Mouse (Mus musculus) myocyte (in vitro differentiated cells): ENCODE results near the gene P2rx6. TPM values are rescaled to one million over a fixed set of nuclear protein-coding genes. Genes with fewer than 3 reads are reported as not detected.

Source experiments
- H3K27me3 ChIP-seq: one replicate; pipeline ENCODE4 v1.6.1; 2011; ENCODE audit not compliant: control insufficient read depth, insufficient read depth, insufficient read length
- H3K36me3 ChIP-seq: one replicate; pipeline ENCODE4 v1.6.1; 2011; ENCODE audit not compliant: control insufficient read depth, insufficient read depth
- H3K4me2 ChIP-seq: one replicate; pipeline ENCODE4 v1.6.1; 2011; ENCODE audit warnings: low read depth, control low read depth
- H3K4me3 ChIP-seq: one replicate; pipeline ENCODE4 v1.5.1; 2011; ENCODE audit warnings: mild to moderate bottlenecking, control low read depth, moderate library complexity
- H3K79me2 ChIP-seq: one replicate; pipeline ENCODE4 v1.6.1; 2011; ENCODE audit not compliant: control insufficient read depth, insufficient read depth
- H3ac ChIP-seq: one replicate; pipeline ENCODE4 v1.6.1; 2011; ENCODE audit not compliant: control insufficient read depth, insufficient read length
- CEBPB ChIP-seq: IDR thresholded peaks from 2 replicates; pipeline ENCODE4 v1.6.1; 2011; ENCODE audit warnings: mild to moderate bottlenecking, moderate library complexity; ENCODE audit not compliant: poor library complexity, insufficient read depth, severe bottlenecking
- E2F4 ChIP-seq: IDR thresholded peaks from one replicate; pipeline ENCODE4 v1.6.1; 2011; ENCODE audit warnings: mild to moderate bottlenecking, control low read depth, moderate library complexity; ENCODE audit not compliant: insufficient read depth
- MAX ChIP-seq: IDR thresholded peaks from one replicate; pipeline ENCODE4 v1.6.1; 2011; ENCODE audit warnings: low read depth, mild to moderate bottlenecking, control low read depth
- MYOD1 ChIP-seq, 3 experiments: IDR thresholded peaks; one replicate each; pipeline ENCODE4 v1.6.1; 2011; ENCODE audit warnings: control low read depth in 2 of 3, low read depth in 2 of 3, mild to moderate bottlenecking in 2 of 3, moderate library complexity in 1 of 3; ENCODE audit not compliant: insufficient read length in 2 of 3, control insufficient read depth in 1 of 3
- MYOG ChIP-seq, 3 experiments: IDR thresholded peaks; one replicate each; pipeline ENCODE4 v1.6.1; 2011; ENCODE audit warnings: control low read depth in 2 of 3, low read depth in 2 of 3, mild to moderate bottlenecking in 2 of 3; ENCODE audit not compliant: insufficient read length in 2 of 3, control insufficient read depth in 1 of 3, insufficient read depth in 1 of 3
- POLR2A ChIP-seq: IDR thresholded peaks from one replicate; pipeline ENCODE4 v1.6.1; 2011; ENCODE audit warnings: low read depth, mild to moderate bottlenecking, control low read depth, moderate library complexity; ENCODE audit not compliant: insufficient read length
- POLR2AphosphoS2 ChIP-seq: IDR thresholded peaks from one replicate; pipeline ENCODE4 v1.6.1; 2011; ENCODE audit warnings: low read depth, control low read depth; ENCODE audit not compliant: insufficient read length
- REST ChIP-seq: IDR thresholded peaks from one replicate; pipeline ENCODE4 v1.6.1; 2011; ENCODE audit warnings: mild to moderate bottlenecking, control low read depth, moderate library complexity; ENCODE audit not compliant: insufficient read depth, insufficient read length
- SRF ChIP-seq: IDR thresholded peaks from one replicate; pipeline ENCODE4 v1.6.1; 2011; ENCODE audit warnings: low read depth; ENCODE audit not compliant: control insufficient read depth, insufficient read length
- TCF12 ChIP-seq: IDR thresholded peaks from one replicate; pipeline ENCODE4 v1.6.1; 2011; ENCODE audit warnings: mild to moderate bottlenecking, control low read depth; ENCODE audit not compliant: poor library complexity, insufficient read depth, severe bottlenecking
- TCF3 ChIP-seq: IDR thresholded peaks from one replicate; pipeline ENCODE4 v1.6.1; 2011; ENCODE audit warnings: low read depth, control low read depth; ENCODE audit not compliant: insufficient read length
- USF1 ChIP-seq: IDR thresholded peaks from one replicate; pipeline ENCODE4 v1.6.1; 2011; ENCODE audit warnings: low read depth, mild to moderate bottlenecking, control low read depth, moderate library complexity
- polyA plus RNA-seq: library from polyadenylated mRNA; unstranded; fragments of >200 nt; fragmentation: generic; extraction: Trizol; gene quantifications from one replicate; pipeline ENCODE4 v1.2.1, GENCODE M21; 2012; ENCODE audit warnings: missing spikeins

P2rx6 gene
- polyA plus RNA-seq, 1 experiment: 3.3 TPM

DNA sequence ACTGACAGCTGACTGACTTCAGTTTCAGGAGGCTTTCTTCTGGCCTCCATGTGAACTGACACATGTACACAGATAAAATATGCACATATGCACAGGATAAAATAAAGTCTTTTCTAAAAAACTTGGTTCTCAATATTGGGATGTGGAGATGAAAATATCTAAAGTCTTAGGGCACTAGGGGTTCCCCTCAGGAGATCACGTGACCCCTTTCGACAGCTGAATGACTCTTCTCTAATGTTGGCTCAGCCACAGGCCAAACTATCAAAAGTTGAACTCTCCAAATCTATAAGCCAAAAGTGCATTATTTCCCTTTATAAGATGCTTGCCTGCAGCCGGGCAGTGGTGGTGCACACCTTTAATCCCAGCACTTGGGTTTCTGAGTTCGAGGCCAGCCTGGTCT lies 5.5 kb upstream of the P2rx6 start:
- no peak for TF ChIP-seq MYOD1 (IDR thresholded peaks at IDR 0.05; ENCODE audit: control insufficient read depth in 1 of 3, insufficient read length in 2 of 3, low read depth in 2 of 3)
- TF ChIP-seq CEBPB: no peak
- peak; percentile 47 for TF ChIP-seq USF1
- no peak for TF ChIP-seq POLR2AphosphoS2
- Histone ChIP-seq H3K4me2 (no peak overlapping the region), H3K36me3 (no peaks in the 10 kb centered on the region), H3K27me3 (no peaks in the 10 kb centered on the region), H3ac (no peak overlapping the region), H3K4me3 (no peak overlapping the region), H3K79me2 (no peaks in the 10 kb centered on the region)

DNA sequence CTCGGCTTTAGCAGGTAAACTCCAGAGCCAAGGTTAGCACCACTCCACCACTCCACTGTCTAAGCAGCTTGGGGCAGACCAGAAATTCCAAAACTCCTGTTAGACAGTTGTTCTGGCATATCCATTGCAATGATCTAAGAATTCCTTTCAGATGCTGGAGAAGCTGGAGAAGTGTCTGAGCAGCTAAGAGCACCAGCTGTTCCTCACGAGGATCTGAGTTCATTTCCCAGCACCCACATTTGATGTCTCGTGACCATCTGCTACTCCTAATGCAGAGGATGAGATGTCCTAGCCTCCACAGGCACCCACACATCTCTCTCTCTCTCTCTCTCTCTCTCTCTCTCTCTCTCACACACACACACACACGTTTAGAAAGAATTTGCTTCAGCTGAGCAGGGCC lies 4.8 kb upstream of the P2rx6 start:
- TF ChIP-seq MYOD1 (IDR thresholded peaks at IDR 0.05; ENCODE audit: control insufficient read depth in 1 of 3, insufficient read length in 2 of 3, low read depth in 2 of 3) (peak; percentile 1 to 69 (median 56)), MYOG (IDR thresholded peaks at IDR 0.05; ENCODE audit: control insufficient read depth in 1 of 3, insufficient read depth in 1 of 3, insufficient read length in 2 of 3, low read depth in 2 of 3) (peak in 2 of 3 experiments; percentile 62 to 72), REST (no peak), TCF12 (no peak)
- Histone ChIP-seq H3K79me2 (no peaks in the 10 kb centered on the region), H3K27me3 (no peaks in the 10 kb centered on the region), H3K4me2 (no peak overlapping the region), H3K4me3 (no peak overlapping the region), H3K36me3 (no peaks in the 10 kb centered on the region), H3ac (no peak overlapping the region)

DNA sequence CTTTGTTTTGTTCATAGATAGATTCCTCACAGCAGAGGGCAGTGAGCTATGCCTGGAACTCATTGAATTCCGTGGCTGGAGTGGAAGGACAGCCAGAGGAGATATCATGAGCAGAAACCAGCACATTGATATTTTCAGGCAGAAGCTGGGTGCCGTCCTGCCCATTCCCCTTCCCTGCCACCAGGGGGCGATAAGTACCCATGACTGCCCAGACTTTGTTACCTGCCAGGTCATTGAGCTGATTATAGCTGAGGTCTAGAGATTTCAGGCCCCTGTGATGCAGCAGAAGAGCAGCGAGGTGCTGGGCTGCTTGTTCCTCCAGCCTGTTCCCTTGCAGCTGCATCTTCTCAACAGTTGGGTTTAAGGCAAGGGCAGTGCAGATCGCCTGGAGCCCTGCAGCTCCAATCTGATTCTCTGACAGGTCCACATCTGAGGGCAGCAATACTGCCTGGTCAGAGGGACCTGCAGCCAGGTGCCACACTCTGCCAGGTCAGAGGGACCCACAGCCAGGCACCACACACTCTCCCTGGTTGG lies 3.7 kb upstream of the P2rx6 start:
- H3K36me3 ChIP-seq: no peaks in the 10 kb centered on the region
- H3K4me2 ChIP-seq: no peak overlapping the region
- H3K27me3 ChIP-seq: no peaks in the 10 kb centered on the region
- TF ChIP-seq POLR2A (no peak), E2F4 (no peak), USF1 (no peak), MAX (no peak), SRF (no peak), CEBPB (no peak), TCF3 (no peak), MYOD1 (IDR thresholded peaks at IDR 0.05; ENCODE audit: control insufficient read depth in 1 of 3, insufficient read length in 2 of 3, low read depth in 2 of 3) (no peak)
- no peak overlapping the region for H3ac ChIP-seq
- no peak overlapping the region for H3K4me3 ChIP-seq
- H3K79me2 ChIP-seq: no peaks in the 10 kb centered on the region

DNA sequence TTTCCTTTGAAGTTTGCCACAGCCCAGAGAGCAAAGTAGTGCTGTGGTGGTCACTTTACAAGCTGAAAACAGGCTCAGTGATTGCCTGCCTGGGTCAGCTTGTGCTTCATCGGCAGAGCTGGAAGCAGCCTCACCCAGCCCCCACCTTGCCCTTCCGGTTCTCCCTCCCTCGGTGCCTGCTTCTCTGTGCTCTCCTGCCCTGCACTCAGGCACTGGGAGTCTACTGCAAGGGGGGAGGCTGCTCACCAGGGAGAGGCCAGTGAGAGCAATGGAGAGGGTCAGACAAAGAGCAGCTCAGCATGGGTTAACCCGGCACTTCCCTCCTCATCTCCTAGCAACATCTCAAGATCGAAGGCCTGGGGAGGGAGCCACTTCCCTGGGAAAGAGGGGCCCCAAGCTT lies 2.9 kb upstream of the P2rx6 start:
- H3K4me2 ChIP-seq: no peak overlapping the region
- H3K27me3 ChIP-seq: no peaks in the 10 kb centered on the region
- H3K4me3 ChIP-seq: no peak overlapping the region
- no peaks in the 10 kb centered on the region for H3K36me3 ChIP-seq
- no peak for TF ChIP-seq REST
- no peak for TF ChIP-seq POLR2AphosphoS2
- TF ChIP-seq MAX: no peak
- TF ChIP-seq E2F4: no peak
- no peak for TF ChIP-seq TCF3
- no peak overlapping the region for H3ac ChIP-seq
- no peaks in the 10 kb centered on the region for H3K79me2 ChIP-seq

DNA sequence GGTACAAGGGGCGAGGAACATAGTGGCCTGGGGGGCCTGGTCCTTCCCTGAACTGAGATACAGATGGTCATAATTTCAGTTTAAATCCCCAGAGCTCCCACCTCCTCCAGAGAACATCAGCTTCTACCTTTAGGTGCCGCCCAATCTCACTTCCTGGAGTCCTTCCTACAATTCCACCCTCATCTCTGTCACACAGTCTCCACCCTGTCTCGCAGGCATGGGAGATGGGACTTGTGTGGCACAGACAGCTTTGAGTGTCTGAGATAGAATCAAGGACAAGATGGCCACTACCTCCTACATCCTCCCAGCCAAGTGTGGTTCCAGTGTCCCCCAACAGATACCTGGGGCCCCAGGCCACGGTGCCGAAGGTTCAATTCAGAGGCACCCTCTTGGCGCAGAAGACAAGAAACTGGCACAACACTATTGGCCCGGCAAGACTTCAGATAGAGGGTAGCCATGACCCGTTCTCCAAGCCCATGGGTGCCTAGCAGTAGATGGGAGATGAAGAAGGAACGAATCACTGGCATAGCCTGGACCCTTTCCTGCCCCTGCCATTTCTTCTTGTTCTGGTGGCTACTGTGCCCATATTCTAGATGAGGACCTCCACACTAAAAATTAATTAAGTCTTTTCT lies 2.2 kb upstream of the P2rx6 start:
- Histone ChIP-seq H3K79me2 (no peaks in the 10 kb centered on the region), H3K4me3 (no peak overlapping the region), H3K36me3 (no peaks in the 10 kb centered on the region), H3K4me2 (no peak overlapping the region), H3ac (no peak overlapping the region), H3K27me3 (no peaks in the 10 kb centered on the region)
- TF ChIP-seq SRF (no peak), MAX (no peak), MYOD1 (IDR thresholded peaks at IDR 0.05; ENCODE audit: control insufficient read depth in 1 of 3, insufficient read length in 2 of 3, low read depth in 2 of 3) (no peak), MYOG (IDR thresholded peaks at IDR 0.05; ENCODE audit: control insufficient read depth in 1 of 3, insufficient read depth in 1 of 3, insufficient read length in 2 of 3, low read depth in 2 of 3) (no peak), USF1 (no peak), E2F4 (no peak), TCF12 (no peak), POLR2AphosphoS2 (no peak), POLR2A (no peak), REST (no peak), TCF3 (no peak)
